Mouse (Mus musculus) midbrain, embryonic 13.5 days (tissue): Measurements from ENCODE around the gene Duox2. TPM values are rescaled to one million over a fixed set of nuclear protein-coding genes. Genes with fewer than 3 reads are reported as not detected.

Source experiments
- ATAC-seq: fragments of 200-750 bp; cut with Nextera tagmentation; 2 replicates; pipeline ENCODE4 v1.8.0; 2017; ENCODE audit warnings: mild to moderate bottlenecking, moderate TSS enrichment, moderate library complexity
- H3K27ac ChIP-seq: fragments of 300-500 bp; sonication (generic); 2 replicates; pipeline ENCODE4 v1.5.1; 2015; ENCODE audit warnings: inconsistent platforms, mild to moderate bottlenecking, moderate library complexity
- H3K27me3 ChIP-seq: fragments of 300-500 bp; sonication (generic); 2 replicates; pipeline ENCODE4 v1.6.1; 2015; ENCODE audit warnings: mild to moderate bottlenecking, inconsistent platforms
- H3K36me3 ChIP-seq: fragments of 300-500 bp; sonication (generic); 2 replicates; pipeline ENCODE4 v1.6.1; 2015; ENCODE audit warnings: mild to moderate bottlenecking, inconsistent platforms
- H3K4me1 ChIP-seq: fragments of 300-500 bp; sonication (generic); replicated peaks from 2 replicates; pipeline ENCODE4 v1.6.1; 2015; ENCODE audit warnings: inconsistent platforms
- H3K4me2 ChIP-seq: fragments of 300-500 bp; sonication (generic); replicated peaks from 2 replicates; pipeline ENCODE4 v1.6.1; 2015; ENCODE audit warnings: moderate library complexity, mild to moderate bottlenecking, inconsistent platforms
- H3K4me3 ChIP-seq: fragments of 300-500 bp; sonication (generic); replicated peaks from 2 replicates; pipeline ENCODE4 v1.5.1; 2015; ENCODE audit warnings: mild to moderate bottlenecking, inconsistent platforms
- H3K9ac ChIP-seq: fragments of 300-500 bp; sonication (generic); replicated peaks from 2 replicates; pipeline ENCODE4 v1.6.1; 2015; ENCODE audit warnings: mild to moderate bottlenecking, inconsistent platforms
- H3K9me3 ChIP-seq: fragments of 300-500 bp; sonication (generic); 2 replicates; pipeline ENCODE4 v1.6.1; 2016; ENCODE audit warnings: mild to moderate bottlenecking, inconsistent platforms
- WGBS: fragments of 180-500 bp; shearing (Covaris S2); methylation state at CpG from one replicate; pipeline ENCODE4 v1.1.7; 2015; 5-methylcytosine and 5-hydroxymethylcytosine counted together
- polyA plus RNA-seq: library from polyadenylated mRNA; unstranded; fragments of >200 nt; fragmentation: Nextera tagmentation; extraction: Ambion mirVana; gene quantifications from 2 replicates; pipeline ENCODE4 v1.2.1, GENCODE M21; 2015

Duox2 gene
- polyA plus RNA-seq, 1 experiment from 2014 or later: 0.04 TPM

DNA sequence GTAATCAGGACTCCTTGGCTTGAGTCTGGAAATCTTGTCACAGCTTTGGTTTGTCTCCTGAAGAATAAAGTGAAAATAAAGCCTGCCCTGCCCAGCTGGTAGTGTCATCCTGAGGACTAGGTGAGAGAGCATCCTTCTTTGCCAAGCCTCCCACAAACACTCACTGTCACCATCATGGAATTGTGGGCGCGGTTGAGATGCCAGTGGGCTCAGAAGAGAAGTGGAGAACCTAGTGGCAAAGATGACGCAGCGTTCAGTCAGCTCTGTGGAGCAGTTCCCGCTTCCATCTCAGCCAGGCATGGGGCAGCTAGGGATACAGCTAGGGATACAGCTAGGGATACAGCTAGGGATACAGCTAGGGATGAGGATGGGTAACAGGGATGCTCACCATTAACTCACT, 42.3 kb downstream of the Duox2 start:
- Histone ChIP-seq H3K36me3 (no peaks in the 10 kb centered on the region), H3K27me3 (no peaks in the 10 kb centered on the region), H3K9me3 (no peaks in the 10 kb centered on the region), H3K4me1 (no peaks in the 10 kb centered on the region), H3K4me3 (no peak overlapping the region), H3K9ac (no peak overlapping the region), H3K4me2 (no peak overlapping the region), H3K27ac (no peak overlapping the region)
- ATAC-seq: no peak
- WGBS: 92% methylated on average over 5 of the region's 5 CpGs

DNA sequence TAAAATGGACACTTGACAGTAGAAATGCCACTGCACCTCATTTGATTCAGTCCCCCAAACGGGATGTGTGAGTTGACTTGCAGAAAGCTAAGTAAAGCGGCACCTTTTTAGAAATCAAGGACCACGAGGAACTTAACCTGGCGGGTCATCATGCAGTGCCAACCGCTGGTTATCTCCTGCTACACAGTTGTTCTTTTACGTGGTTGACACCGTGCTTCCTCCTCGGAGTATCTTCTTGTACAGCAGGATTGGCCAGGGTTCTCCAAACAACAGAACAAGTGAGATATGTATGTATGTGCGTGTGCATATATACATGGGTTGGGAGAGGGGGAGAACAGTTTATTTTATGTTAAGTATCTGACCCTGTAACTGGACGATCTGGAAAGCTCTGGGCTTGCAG, 50.5 kb downstream of the Duox2 start:
- H3K9ac ChIP-seq: no peak overlapping the region
- 91% methylated on average over 10 of the region's 10 CpGs for WGBS
- H3K4me2 ChIP-seq: no peak overlapping the region
- H3K4me1 ChIP-seq: no peaks in the 10 kb centered on the region
- no peak for ATAC-seq
- H3K27ac ChIP-seq: no peak overlapping the region
- no peaks in the 10 kb centered on the region for H3K9me3 ChIP-seq
- no peaks in the 10 kb centered on the region for H3K36me3 ChIP-seq
- no peaks in the 10 kb centered on the region for H3K27me3 ChIP-seq
- no peak overlapping the region for H3K4me3 ChIP-seq

DNA sequence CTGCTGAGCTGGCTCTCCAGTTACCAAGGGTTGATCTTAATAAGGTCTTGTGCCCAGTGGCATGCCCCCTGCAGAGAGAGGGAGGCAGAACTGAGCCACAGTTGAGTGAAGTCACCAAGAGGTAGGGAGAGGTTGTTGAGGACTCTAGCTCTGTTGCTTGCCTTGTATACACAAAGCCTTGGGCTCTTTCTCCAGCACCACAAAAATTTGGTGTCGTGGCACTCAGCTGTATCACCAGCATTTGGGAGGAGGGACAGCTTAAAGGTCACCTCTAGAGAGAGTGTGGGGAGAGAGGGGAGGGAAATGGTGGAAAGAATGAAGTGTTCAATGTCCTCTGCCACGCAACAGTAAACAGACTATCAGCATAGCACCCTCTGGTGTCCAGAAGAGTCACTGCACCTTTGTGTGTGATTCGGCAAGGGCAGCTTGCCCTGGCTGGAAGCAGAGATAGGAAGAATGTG, 54.5 kb downstream of the Duox2 start:
- 8% methylated on average over 3 of the region's 3 CpGs for WGBS
- Histone ChIP-seq H3K36me3 (no peaks in the 10 kb centered on the region), H3K27ac (no peak overlapping the region), H3K4me3 (no peak overlapping the region), H3K27me3 (no peaks in the 10 kb centered on the region), H3K4me2 (no peak overlapping the region), H3K4me1 (no peaks in the 10 kb centered on the region), H3K9ac (no peak overlapping the region), H3K9me3 (no peaks in the 10 kb centered on the region)
- peak; percentile 63 for ATAC-seq

DNA sequence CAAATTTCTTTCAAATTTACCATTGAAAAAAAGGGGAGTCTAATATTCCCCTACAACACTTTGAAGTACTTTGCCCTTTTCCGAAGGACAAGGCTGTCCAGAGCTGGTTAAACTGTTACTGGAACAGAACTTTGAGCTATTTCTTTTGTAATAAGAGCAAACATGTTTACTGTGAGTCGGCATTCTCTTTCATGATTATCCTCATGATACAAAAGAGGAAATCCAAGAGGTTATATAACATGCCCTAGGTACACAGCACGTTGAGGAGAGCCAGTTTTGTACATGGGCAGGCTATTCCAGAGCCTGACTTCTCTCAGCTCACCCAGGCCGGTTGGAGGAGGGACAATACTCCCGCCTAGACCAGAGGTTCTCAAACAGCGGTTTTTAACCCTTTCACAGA, 56.3 kb downstream of the Duox2 start:
- no peak for ATAC-seq
- Histone ChIP-seq H3K27ac (no peak overlapping the region), H3K9ac (no peak overlapping the region), H3K4me2 (no peak overlapping the region), H3K27me3 (no peaks in the 10 kb centered on the region), H3K36me3 (no peaks in the 10 kb centered on the region), H3K4me3 (no peak overlapping the region), H3K9me3 (no peaks in the 10 kb centered on the region), H3K4me1 (no peaks in the 10 kb centered on the region)
- WGBS: 72% methylated on average over 6 of the region's 6 CpGs

DNA sequence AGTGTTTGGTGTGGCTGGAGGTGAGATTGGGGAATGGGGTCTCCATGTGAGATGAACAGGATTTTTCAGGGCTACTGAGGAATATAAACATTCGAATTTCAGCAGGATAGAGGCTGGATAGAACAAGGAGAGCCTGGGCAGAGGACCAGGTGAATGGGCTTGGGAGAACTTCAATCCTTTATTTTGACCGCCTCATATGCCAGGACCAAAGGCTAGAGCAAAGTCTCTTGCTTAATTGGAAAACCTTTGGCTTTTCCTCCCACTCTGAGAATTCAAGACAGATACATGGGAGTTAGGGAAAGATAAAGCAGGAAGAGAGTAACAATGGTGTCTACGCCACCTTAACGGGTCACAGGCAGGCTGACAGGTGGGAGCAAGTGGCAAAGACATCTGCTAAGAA, 57.0 kb downstream of the Duox2 start:
- H3K9me3 ChIP-seq: no peaks in the 10 kb centered on the region
- H3K4me1 ChIP-seq: no peaks in the 10 kb centered on the region
- H3K27ac ChIP-seq: no peak overlapping the region
- no peak overlapping the region for H3K4me3 ChIP-seq
- H3K27me3 ChIP-seq: no peaks in the 10 kb centered on the region
- 90% methylated on average over 4 of the region's 4 CpGs for WGBS
- no peak overlapping the region for H3K9ac ChIP-seq
- H3K36me3 ChIP-seq: no peaks in the 10 kb centered on the region
- ATAC-seq: no peak
- H3K4me2 ChIP-seq: no peak overlapping the region

DNA sequence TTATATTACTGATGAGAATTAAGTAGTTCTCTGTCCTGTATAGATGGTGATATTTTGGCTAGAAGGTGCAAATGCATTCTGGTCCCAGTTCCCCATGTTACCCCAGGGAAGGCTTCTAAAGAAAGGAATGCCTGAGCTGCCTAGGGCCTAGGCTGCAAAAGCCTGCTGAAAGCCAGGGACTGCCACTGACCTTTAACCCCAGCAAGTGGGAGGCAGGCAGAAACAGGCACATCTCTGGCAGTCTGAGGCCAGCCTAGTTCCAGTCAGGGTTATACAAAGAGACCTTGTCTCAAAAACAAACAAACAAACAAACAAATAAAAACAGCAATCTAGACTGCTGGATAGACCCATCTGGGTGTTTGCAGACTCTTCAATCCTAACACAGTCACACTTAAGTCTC, 57.5 kb downstream of the Duox2 start:
- H3K4me3 ChIP-seq: no peak overlapping the region
- no peak overlapping the region for H3K27ac ChIP-seq
- H3K9ac ChIP-seq: no peak overlapping the region
- no peaks in the 10 kb centered on the region for H3K27me3 ChIP-seq
- H3K36me3 ChIP-seq: no peaks in the 10 kb centered on the region
- no peak for ATAC-seq
- no peaks in the 10 kb centered on the region for H3K4me1 ChIP-seq
- H3K9me3 ChIP-seq: no peaks in the 10 kb centered on the region
- H3K4me2 ChIP-seq: no peak overlapping the region

DNA sequence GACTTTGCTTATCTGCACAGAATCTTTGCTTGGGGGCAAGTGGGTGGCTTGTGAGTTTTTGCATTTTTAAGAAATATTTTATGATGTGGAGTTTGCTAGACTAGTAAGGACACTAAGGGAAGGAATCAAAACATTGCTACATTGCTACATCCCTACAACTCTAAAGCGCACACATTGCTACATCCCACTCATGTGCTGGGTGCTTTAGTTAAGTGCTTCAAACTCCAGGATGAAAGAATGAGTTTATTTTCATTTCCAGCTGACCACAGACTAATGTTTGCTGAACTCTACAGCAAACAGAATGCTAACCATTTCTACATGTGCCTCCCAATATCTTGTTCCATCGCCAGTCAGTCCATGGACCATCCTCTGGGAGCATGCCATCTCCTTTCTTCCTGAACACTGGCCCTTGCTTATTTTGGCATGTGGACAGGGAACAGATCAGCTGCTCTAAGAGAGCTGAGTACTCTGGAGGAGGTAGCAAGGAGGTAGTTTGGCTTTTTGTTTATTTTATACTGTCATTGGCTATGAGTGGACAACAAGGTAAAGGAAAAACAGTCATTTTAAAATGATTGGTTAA, 60.3 kb downstream of the Duox2 start:
- Histone ChIP-seq H3K27ac (no peak overlapping the region), H3K27me3 (no peaks in the 10 kb centered on the region), H3K4me1 (peaks cover 10% of the 10 kb centered on the region; the same call in 1 of the 2 replicates), H3K4me2 (no peak overlapping the region), H3K4me3 (no peak overlapping the region), H3K9ac (no peak overlapping the region), H3K9me3 (no peaks in the 10 kb centered on the region), H3K36me3 (no peaks in the 10 kb centered on the region)
- no peak for ATAC-seq
- 93% methylated on average over 2 of the region's 2 CpGs for WGBS

DNA sequence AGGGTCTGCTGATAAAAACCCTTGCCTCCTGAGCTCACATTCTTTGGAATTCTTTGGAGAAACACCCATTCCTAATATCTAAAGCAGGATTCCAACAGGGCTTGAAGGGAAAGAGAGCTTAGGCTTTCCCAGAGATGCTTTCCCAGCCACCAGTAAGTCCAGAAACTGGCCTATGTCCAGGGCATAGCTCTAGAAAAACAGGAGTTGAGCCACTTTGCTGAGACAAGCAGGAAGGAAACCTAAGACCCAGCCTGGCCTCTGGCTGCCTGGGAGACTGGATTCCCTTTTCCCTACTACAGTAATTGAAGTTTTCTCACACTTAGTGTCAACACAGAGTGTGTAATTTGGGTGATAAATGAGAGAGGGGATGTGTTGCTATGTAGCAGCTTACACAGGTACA, 61.9 kb downstream of the Duox2 start:
- H3K4me1 ChIP-seq: peaks cover 10% of the 10 kb centered on the region; the same call in 1 of the 2 replicates
- no peaks in the 10 kb centered on the region for H3K36me3 ChIP-seq
- no peak overlapping the region for H3K27ac ChIP-seq
- H3K9me3 ChIP-seq: no peaks in the 10 kb centered on the region
- ATAC-seq: no peak
- no peak overlapping the region for H3K4me3 ChIP-seq
- H3K4me2 ChIP-seq: no peak overlapping the region
- H3K27me3 ChIP-seq: no peaks in the 10 kb centered on the region
- H3K9ac ChIP-seq: no peak overlapping the region

DNA sequence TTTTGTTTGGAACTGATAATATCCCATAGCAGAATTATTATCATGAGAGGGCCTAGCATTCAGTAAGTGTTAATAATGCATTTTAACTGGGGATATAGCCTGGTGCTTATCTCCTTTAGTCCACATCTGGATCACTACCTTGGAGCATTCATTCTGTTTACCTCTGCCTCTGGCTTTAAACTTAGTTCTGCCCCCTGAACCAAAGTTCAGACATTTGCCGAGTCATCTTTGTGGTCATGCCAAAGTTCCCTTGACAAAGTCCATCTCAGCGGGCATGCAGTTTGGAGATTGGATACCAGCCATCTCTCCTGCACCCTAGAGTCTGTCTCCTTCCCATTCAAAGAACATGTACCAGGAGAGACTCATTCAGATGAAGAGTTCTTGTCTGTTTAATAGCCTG, 62.8 kb downstream of the Duox2 start:
- H3K4me1 ChIP-seq: peaks cover 10% of the 10 kb centered on the region; the same call in 1 of the 2 replicates
- no peak overlapping the region for H3K9ac ChIP-seq
- no peak for ATAC-seq
- no peaks in the 10 kb centered on the region for H3K9me3 ChIP-seq
- H3K27me3 ChIP-seq: no peaks in the 10 kb centered on the region
- 88% methylated on average over 2 of the region's 2 CpGs for WGBS
- H3K36me3 ChIP-seq: no peaks in the 10 kb centered on the region
- peak overlapping the region; percentile 55 for H3K4me3 ChIP-seq
- H3K27ac ChIP-seq: no peak overlapping the region
- H3K4me2 ChIP-seq: peak overlapping the region; percentile 74

DNA sequence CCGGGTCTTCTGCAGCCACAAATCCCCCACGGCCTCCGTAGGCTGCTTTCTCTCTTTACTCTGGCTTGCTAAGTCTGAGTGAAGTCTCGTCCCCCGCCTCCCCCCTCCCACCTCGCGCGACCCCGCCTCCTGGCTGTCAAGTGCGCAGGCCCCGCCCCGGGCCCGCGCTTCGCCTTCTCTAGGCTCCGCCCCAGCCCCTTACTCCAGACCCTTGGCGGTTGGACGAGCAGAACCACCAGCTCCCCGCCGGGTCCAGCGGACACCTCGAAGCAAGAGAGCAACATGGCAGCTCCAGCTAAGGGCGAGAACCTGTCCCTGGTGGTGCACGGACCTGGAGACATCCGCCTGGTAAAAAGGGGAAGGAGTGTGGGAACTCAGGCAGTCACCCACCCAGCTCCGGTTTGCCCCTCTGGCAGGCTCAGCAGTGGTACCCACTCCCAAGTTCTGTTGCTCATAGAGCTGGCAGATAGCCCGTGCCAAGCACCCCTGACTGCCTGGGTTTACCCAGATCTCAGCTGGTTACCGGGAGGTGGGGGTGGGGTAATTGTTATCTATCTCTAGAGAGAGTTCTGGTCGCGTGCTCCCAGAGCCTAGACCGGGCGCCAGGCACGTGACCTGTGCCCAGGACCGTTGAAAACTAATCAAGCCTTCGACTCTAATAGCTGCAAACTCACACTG, 63.5 kb downstream of the Duox2 start, which contains the start of gene Sord:
Gene Sord (plus strand): TSS at position 139 of the 678 bp plus-strand sequence.
- peak within 1 kb of the TSS; percentile 55 for H3K4me3 ChIP-seq
- ATAC-seq: peak; percentile 96
- WGBS: 1% methylated on average over 35 of the region's 35 CpGs
- no peaks in the 10 kb centered on the region for H3K9me3 ChIP-seq
- no peaks in the 10 kb centered on the region for H3K27me3 ChIP-seq
- H3K36me3 ChIP-seq: no peaks in the 10 kb centered on the region
- H3K9ac ChIP-seq: peak within 1 kb of the TSS; percentile 67
- peak within 1 kb of the TSS; percentile 52 for H3K27ac ChIP-seq
- peaks cover 10% of the 10 kb centered on the region; the same call in 1 of the 2 replicates for H3K4me1 ChIP-seq
- H3K4me2 ChIP-seq: peak within 1 kb of the TSS; percentile 74

DNA sequence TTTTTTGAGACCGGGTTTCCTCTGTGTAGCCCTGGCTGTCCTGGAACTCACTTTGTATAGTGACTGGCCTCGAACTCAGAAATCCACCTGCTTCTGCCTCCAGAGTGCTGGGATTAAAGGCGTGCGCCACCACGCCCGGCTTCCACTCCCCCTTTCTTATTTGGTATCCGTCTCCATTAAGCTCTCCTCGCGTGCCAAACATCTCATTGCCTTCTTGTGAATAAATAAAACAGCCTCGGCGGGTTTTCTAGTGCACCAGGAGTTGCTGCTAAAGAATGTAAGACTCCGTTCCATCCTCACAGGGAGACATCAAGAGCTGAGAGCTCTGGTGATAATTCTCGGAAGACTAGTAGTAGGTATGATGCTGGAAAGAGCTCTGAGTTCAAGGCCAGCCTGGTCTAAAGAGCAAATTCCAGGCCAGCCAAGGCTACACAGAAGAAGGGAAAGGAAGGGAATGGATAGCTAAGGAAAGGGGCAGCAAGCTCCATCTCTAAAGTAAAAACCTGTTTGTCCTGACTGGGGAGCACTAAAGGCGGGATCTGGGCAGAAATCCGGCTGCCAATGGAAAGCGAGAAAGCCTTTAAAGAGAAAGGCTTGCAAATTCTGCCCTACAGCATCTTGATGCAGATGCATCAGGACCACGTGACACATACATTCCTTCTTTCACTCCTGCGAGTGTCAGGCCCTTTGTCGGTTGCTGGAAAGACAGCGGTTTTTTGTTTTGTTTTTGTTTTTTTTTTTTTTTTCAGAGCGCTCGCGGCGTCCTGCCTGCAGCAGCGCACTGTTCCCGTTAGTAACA, 64.3 kb downstream of the Duox2 start:
- Histone ChIP-seq H3K27me3 (no peaks in the 10 kb centered on the region), H3K4me1 (peaks cover 10% of the 10 kb centered on the region; the same call in 1 of the 2 replicates), H3K4me2 (peak overlapping the region; percentile 74), H3K4me3 (peak overlapping the region; percentile 55), H3K27ac (peak overlapping the region; percentile 52), H3K36me3 (no peaks in the 10 kb centered on the region), H3K9ac (peak overlapping the region; percentile 67), H3K9me3 (no peaks in the 10 kb centered on the region)
- WGBS: 6% methylated on average over 26 of the region's 26 CpGs
- ATAC-seq: peak; percentile 41

DNA sequence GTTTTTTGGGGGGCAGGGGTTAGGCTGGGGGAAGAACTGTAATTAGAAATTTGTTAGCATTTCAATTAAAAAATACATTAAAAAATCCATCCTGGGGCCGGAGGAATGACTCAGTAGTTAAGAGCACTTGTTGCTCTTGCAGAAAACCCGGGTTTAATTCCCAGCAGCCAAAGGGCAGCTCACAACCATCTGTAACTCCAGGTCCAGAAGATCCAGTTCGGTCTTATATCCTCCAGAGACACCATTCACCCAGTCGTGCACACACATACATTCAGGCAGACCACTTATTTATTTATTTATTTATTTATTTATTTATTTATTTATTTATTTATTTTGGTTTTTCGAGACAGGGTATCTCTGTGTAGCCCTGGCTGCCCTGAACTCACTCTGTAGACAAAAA, 64.9 kb downstream of the Duox2 start:
- no peak overlapping the region for H3K9ac ChIP-seq
- peaks cover 10% of the 10 kb centered on the region; the same call in 1 of the 2 replicates for H3K4me1 ChIP-seq
- H3K36me3 ChIP-seq: no peaks in the 10 kb centered on the region
- H3K27ac ChIP-seq: no peak overlapping the region
- peak overlapping the region; percentile 74; the same call in 1 of the 2 replicates for H3K4me2 ChIP-seq
- H3K9me3 ChIP-seq: no peaks in the 10 kb centered on the region
- H3K4me3 ChIP-seq: no peak overlapping the region
- WGBS: 62% methylated on average over 5 of the region's 5 CpGs
- no peaks in the 10 kb centered on the region for H3K27me3 ChIP-seq
- ATAC-seq: 0 out of 2 replicates have a peak, but pooled peaks have one; percentile 0
